Mouse (Mus musculus): ENCODE data around the gene Cygb.

Gene Cygb

DNA sequence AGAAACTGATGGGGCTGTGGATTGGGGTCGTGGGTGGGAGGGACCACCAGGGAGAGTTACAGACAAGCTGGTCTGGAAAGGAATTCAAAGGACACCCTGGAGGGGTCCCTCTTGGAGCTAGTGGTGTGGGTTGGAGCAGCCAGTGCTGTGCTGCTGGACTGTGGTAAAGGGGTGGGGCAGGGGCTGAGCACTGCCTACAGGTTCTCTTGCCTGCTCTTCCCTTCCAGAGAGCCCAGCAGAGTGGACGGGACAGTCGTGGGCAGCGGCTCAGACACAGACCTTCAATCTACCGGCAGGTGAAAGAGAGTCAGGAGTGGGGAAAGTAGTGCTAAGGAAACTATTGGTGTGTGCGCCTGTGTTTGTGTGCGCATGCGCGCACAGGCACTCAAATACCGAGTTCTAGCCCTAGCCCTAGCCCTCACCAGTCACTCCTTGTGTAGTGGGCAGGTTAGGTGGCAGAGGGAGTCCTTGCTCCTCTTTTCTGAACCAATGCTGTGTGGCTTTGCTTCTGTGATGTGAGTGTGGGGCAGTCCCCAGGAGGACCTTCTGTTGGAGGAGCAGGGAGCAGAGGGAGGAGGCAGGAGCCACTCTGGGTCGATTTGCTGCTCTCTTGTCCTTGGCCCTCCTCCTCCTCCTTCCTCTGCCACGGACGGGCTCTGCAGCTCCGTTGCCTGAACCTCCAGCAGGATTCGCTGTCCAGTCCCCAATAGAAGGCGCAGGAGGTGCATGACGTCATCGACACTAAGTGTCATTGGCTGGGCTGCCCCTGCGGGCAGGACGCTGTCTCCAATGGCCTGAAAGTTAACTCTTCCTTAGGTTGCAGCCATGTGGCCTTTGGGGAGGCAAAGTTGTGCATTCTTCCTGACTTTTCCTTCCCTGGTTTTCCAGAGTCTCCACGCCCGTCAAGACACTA, 3.5 kb upstream of the Cygb start:
- peak; percentile 93 for DNase-seq (ENCODE audit: extremely low spot score, low read depth, low spot score)

DNA sequence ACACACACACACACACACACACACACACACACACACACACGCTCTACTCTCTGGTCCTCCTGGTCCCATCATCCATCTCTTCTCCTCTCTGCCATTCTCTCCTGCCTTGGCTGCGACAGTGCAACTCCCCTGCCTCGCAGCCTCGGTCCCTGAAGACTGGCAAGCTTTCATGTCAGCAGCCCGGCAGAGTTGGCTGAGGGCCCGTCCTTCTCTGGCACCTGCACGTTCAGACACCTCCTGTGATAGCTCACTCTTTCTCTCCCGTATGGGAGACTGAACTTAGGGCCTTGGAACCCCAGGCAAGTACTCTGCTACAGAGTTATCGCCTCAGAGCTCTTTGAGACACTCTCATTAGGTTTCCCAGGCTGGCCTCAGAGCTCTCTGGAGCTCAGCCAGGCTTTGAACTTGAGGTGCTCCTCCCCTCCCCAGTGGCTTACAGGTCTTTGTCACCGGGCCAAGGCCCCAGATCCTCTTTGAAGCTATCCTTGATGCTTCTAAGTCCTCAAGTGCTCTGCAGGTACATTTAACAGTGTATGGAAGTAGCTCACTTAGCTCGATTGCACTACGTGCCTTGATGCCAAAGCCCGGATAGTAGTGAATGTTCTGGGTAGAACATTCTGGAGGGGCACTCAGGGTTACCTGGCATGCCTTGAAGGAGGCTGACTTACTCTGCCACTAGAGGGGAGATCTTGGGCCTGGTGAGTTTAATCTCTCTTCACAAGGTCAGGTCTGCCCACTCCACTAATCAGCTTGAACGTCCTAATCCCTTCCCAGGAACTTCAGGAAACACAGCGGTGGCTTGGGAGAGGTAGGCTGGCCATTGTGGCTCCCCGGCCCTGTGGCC, 2.5 kb upstream of the Cygb start:
- DNase-seq (ENCODE audit: extremely low spot score, low read depth, low spot score) = no peak

- no peak for DNase-seq (ENCODE audit: extremely low spot score, low read depth, low spot score)
These were observed 348 bp downstream of the Cygb start for GRCm38 (mm10) chr11:116653709-116654221.

- DNase-seq (ENCODE audit: extremely low spot score, low read depth, low spot score) = no peak
These were observed 879 bp downstream of the Cygb start, which contains the start of gene Prcd for GRCm38 (mm10) chr11:116653234-116653633. Prcd (plus strand) TSS chr11:116653534.

- no peak for DNase-seq (ENCODE audit: extremely low spot score, low read depth, low spot score)
These were observed 1.6 kb downstream of the Cygb start for GRCm38 (mm10) chr11:116652330-116653098.

- no peak for DNase-seq (ENCODE audit: extremely low spot score, low read depth, low spot score)
These were observed 2.8 kb downstream of the Cygb start for GRCm38 (mm10) chr11:116651339-116651738.

- no peak for DNase-seq (ENCODE audit: extremely low spot score, low read depth, low spot score)
These were observed 3.3 kb downstream of the Cygb start for GRCm38 (mm10) chr11:116650811-116651210.

- no peak for DNase-seq (ENCODE audit: extremely low spot score, low read depth, low spot score)
These were observed 4.3 kb downstream of the Cygb start for GRCm38 (mm10) chr11:116649711-116650337.

- DNase-seq (ENCODE audit: extremely low spot score, low read depth, low spot score) = no peak
These were observed 5.1 kb downstream of the Cygb start for GRCm38 (mm10) chr11:116648976-116649375.

GRCm38 (mm10) chr11:116648213-116648921, 5.7 kb downstream of the Cygb start:
- DNase-seq (ENCODE audit: extremely low spot score, low read depth, low spot score) = no peak

DNA sequence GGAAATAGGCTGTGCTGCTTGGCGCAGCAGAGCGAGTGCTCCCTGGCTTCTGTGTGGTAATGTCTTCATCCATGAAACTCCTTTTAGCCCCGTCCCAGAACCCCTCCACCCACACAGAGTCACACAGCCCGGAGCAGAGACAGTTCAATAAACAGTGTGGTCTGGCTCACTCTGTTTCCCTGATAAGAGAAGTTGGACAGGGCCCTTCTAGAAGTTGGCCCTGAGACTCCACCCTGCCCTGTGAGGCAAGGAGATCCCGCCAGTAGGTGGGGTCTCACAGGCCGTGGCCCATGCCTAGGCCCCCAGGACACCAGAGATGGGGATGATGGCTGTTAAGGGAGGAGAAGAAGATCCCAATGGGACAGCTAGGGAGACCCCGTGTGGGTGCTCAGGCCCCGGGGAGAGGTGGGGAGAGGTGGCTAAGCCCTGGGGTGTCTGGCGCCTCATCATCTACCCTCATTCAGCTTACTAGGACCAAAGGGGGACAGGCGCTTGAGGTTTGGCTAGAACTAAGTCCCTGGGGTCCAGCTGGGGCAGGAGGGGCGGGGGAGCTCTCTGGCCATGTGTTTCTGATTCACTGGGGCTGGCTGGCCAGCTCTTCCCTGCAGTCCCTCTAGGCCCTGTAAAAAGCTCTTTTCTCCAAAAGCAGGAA, 6.6 kb downstream of the Cygb start:
- no peak for DNase-seq (ENCODE audit: extremely low spot score, low read depth, low spot score)

- no peak for DNase-seq (ENCODE audit: extremely low spot score, low read depth, low spot score)
These were observed 7.3 kb downstream of the Cygb start for GRCm38 (mm10) chr11:116646771-116647170.

DNA sequence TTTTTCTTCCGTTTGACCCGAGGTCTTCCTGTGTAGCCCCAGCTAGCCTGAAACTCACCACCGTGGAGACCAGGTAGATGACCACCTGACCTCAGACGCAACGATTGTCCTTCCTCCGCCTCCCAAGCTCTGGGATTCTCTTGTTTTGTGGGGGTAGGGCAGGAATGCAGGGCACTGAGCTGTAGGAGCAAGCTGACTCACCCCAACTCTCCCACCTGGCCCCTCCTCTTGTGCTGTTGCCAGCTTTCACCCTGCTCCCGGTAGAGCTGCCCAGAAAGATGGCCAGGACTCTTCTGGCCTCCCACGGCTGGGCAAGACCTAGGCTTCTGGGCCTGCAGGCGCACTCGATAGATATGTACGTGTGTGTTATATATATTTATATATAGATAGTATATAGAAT, 8.0 kb downstream of the Cygb start:
- DNase-seq (ENCODE audit: extremely low spot score, low read depth, low spot score) = no peak

DNA sequence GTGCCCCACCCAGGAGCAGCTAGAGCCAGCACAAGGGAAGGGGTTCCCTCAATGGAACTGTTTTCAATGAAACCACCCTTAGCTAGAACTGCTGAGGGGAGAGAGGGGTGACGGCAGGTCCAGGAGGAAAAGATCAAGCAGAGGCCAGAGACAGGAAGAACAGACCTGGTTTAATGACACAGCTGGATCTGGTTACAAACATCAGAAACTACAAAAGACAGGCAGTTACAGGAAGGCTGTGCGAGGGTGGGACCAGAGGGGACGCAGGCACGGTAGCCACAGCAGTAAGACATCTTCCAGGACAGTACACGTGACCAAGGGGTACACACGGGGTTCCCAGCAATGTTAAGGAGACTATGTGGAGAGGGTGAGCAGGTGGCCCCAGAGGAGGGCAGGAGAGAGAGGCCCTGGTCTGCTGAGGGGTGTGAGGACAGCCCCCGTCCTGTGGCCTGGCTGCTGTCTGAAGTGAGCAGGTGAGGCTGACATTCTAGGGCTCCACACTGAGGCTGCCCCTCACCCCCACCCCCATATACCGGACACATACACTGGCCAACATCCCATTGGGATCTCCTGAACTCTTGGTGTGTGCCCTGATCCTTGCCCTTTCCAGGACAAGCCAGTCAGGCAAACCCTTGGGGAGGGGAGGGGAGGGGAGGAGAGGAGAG, 8.5 kb downstream of the Cygb start:
- no peak for DNase-seq (ENCODE audit: extremely low spot score, low read depth, low spot score)

GRCm38 (mm10) chr11:116644225-116645112, 9.6 kb downstream of the Cygb start:
- no peak for DNase-seq (ENCODE audit: extremely low spot score, low read depth, low spot score)

DNA sequence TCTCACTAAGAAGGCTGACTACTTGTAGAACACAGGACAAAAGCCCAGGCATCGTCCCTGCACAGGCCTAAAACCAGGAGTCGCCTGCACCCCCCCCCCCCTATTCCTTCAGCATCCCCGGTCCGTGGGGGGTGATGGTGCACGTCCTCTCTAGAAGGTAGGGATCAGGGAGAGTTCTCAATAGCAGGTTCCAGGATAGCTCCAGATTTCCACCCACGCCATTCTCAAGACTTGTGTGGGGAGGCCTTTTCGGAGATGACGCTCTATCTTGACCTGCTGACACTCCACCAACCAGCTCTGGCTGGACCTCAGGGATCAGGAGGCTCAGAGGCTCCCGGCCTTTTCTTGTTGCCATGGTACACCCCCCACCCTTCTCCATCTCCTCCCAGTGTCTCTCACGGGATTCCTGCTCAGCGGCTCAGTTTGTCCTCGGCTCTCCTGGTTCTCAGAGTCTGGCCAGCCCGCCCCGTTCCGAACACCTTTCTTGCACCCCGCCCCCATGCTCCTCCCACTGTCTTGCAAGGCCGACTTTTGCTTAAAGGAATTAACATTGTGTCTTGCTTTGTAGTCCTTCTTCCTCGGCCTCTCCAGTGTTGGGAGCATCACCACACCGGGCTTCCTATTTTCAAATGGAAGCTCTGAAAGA, 10.4 kb downstream of the Cygb start:
- no peak for DNase-seq (ENCODE audit: extremely low spot score, low read depth, low spot score)
